Mouse (Mus musculus) naive thymus-derived CD4-positive, alpha-beta T cell, adult 2 months (primary cell): ENCODE data around the gene Trim30c.
"Not testable (repeated sequence)": the region's sequence is repeated elsewhere in the genome, so short reads cannot be mapped to it uniquely, and the experiment has no call there.

ENCODE experiments used
- DNase-seq: peaks from one replicate; pipeline ENCODE4 v3.0.0-alpha.2; 2011; ENCODE audit warnings: low read depth

Trim30c gene

GRCm38 (mm10) chr7:104400698-104401097, at the start of gene Trim30c:
Gene Trim30c (minus strand): TSS chr7:104400837.
- no peak for DNase-seq

- peak; percentile 90 for DNase-seq
These were observed 45.5 kb upstream of the Trim30c start for GRCm38 (mm10) chr7:104445961-104446645.

GRCm38 (mm10) chr7:104404460-104404950, 3.9 kb upstream of the Trim30c start:
- peak; percentile 35 for DNase-seq

GRCm38 (mm10) chr7:104401140-104401539, 503 bp upstream of the Trim30c start:
- DNase-seq, result no peak

GRCm38 (mm10) chr7:104398492-104398891, 2.1 kb downstream of the Trim30c start:
- DNase-seq, result no peak

- DNase-seq, result peak; percentile 74
These were observed 30.8 kb downstream of the Trim30c start, which contains the start of gene Trim30b for GRCm38 (mm10) chr7:104369736-104370414. Gene Trim30b (minus strand): TSS chr7:104369884.

- no peak for DNase-seq
These were observed 34.3 kb downstream of the Trim30c start for GRCm38 (mm10) chr7:104366339-104366738.

- no peak for DNase-seq
These were observed 47.1 kb downstream of the Trim30c start for GRCm38 (mm10) chr7:104353600-104353967.

- peak; percentile 91 for DNase-seq
These were observed 47.7 kb downstream of the Trim30c start, which contains the start of gene Trim12c for GRCm38 (mm10) chr7:104352717-104353599. Gene Trim12c (minus strand): TSS chr7:104353362.

GRCm38 (mm10) chr7:104348043-104348442, 52.6 kb downstream of the Trim30c start:
- DNase-seq, result not testable (repeated sequence)

GRCm38 (mm10) chr7:104340744-104341143, 59.9 kb downstream of the Trim30c start:
- DNase-seq, result not testable (repeated sequence)

GRCm38 (mm10) chr7:104335547-104335946, 65.1 kb downstream of the Trim30c start:
- not testable (repeated sequence) for DNase-seq
